Mouse (Mus musculus): ENCODE measurements around the gene Slc16a7. TPM values are rescaled to one million over a fixed set of nuclear protein-coding genes. Genes with fewer than 3 reads are reported as not detected.

The Slc16a7 gene
- polyA plus RNA-seq, 1 experiment from 2014 or later, result 27.8 TPM

DNA sequence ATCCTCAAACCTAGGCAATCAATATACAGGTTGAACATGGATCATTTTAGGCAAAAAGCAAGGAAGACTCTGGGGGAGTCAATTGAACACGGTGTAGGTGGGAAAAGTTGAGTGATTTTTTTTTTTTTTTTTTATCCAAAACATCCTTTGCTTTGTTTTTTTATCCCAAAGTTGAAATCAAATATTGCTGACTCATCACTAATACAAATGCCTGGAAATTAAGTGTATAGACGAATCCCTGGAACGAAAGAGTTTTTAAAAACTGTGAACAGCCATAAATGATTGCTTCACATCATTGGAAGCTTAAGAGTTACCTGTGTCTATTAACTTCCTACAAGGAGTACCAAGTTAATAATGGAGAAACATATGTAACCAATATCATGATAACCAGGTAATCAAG lies 206.7 kb downstream of the Slc16a7 start:
- DNase-seq (ENCODE audit: low spot score) (no peak), ATAC-seq (replicated peaks; ENCODE audit: low FRiP score, low read depth) (no peak)
- no peaks in the 10 kb centered on the region for H3K4me1 ChIP-seq (replicated peaks; ENCODE audit: insufficient read depth, low read length)
- H3K9ac ChIP-seq (ENCODE audit: low read depth, low read length), result no peak overlapping the region
- WGBS, result 89% methylated on average over 3 of the region's 3 CpGs
- no peaks in the 10 kb centered on the region for H3K36me3 ChIP-seq (ENCODE audit: insufficient read depth, low read length)
- no peak overlapping the region for H3K27ac ChIP-seq
- no peaks in the 10 kb centered on the region for H3K27me3 ChIP-seq (ENCODE audit: insufficient read depth, low read length)
- no peaks in the 10 kb centered on the region for H3K9me3 ChIP-seq (replicated peaks; ENCODE audit: low read length)
- H3K4me2 ChIP-seq (ENCODE audit: low read length), result no peak overlapping the region
- no peak for TF ChIP-seq CTCF (IDR thresholded peaks at IDR 0.05; ENCODE audit: low read depth)
- H3K4me3 ChIP-seq (replicated peaks; ENCODE audit: low read depth, low read length), result no peak overlapping the region

DNA sequence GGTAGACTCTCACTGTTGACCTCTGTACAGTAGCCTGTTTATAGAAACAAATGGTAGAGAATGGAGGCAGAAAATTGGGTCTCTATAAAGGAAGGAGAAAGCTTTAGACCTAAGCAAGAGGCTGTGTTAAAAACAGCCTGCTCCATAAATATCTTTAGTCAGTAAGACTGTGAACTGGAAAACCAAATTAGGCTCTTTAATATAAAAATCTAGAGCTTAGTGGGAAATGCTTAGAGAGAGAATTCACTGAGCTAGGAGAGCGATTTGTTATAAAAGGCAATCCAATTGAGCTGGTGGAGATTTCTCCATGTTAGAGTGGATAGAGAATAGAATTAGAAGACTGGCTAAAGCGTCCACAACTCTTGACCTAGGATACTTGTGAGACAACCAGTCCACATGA lies 211.5 kb downstream of the Slc16a7 start:
- 88% methylated on average over 2 of the region's 2 CpGs for WGBS
- Histone ChIP-seq H3K4me2 (ENCODE audit: low read length) (no peak overlapping the region), H3K36me3 (ENCODE audit: insufficient read depth, low read length) (no peaks in the 10 kb centered on the region), H3K4me3 (replicated peaks; ENCODE audit: low read depth, low read length) (no peak overlapping the region), H3K9ac (ENCODE audit: low read depth, low read length) (no peak overlapping the region), H3K9me3 (replicated peaks; ENCODE audit: low read length) (no peaks in the 10 kb centered on the region), H3K27ac (no peak overlapping the region), H3K27me3 (ENCODE audit: insufficient read depth, low read length) (no peaks in the 10 kb centered on the region), H3K4me1 (replicated peaks; ENCODE audit: insufficient read depth, low read length) (no peaks in the 10 kb centered on the region)
- DNase-seq (ENCODE audit: low spot score), result no peak
- ATAC-seq (replicated peaks; ENCODE audit: low FRiP score, low read depth), result no peak
- no peak for TF ChIP-seq CTCF (IDR thresholded peaks at IDR 0.05; ENCODE audit: low read depth)

DNA sequence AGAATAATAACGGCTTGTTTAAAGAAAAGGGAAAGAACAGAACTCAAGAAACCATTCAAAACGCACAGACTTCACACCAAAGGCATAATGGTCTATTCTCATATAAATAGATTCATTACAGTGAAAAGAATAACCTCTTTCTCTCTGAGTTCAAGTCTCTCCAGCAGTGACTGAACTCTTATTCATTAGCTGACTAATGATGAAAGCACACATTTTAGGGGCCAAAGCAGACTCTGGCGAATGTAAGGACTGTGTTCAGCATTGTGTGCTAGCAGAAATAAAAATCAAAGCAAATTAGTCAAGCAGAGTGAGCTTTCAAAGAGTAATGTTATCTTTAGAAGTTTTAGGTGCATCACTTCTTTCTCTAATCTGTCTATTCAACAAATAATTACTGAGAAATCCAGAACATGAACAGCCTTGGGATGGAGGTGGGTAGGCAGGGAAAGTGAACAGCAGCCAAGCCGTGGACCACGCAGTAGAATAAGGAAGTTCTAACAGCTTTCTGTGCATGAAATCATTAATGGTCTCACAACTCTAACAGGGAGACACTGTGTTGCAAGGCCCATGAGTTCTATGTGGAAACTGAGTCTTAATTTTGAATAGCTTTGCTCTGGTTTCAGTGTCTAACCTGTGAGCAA lies 214.1 kb downstream of the Slc16a7 start:
- no peaks in the 10 kb centered on the region for H3K9me3 ChIP-seq (replicated peaks; ENCODE audit: low read length)
- WGBS, result 80% methylated on average over 5 of the region's 5 CpGs
- no peak overlapping the region for H3K4me3 ChIP-seq (replicated peaks; ENCODE audit: low read depth, low read length)
- DNase-seq (ENCODE audit: low spot score), result no peak
- H3K4me1 ChIP-seq (replicated peaks; ENCODE audit: insufficient read depth, low read length), result no peaks in the 10 kb centered on the region
- no peaks in the 10 kb centered on the region for H3K27me3 ChIP-seq (ENCODE audit: insufficient read depth, low read length)
- H3K27ac ChIP-seq, result no peak overlapping the region
- TF ChIP-seq CTCF (IDR thresholded peaks at IDR 0.05; ENCODE audit: low read depth), result no peak
- ATAC-seq (replicated peaks; ENCODE audit: low FRiP score, low read depth), result no peak
- no peaks in the 10 kb centered on the region for H3K36me3 ChIP-seq (ENCODE audit: insufficient read depth, low read length)
- H3K9ac ChIP-seq (ENCODE audit: low read depth, low read length), result no peak overlapping the region
- H3K4me2 ChIP-seq (ENCODE audit: low read length), result no peak overlapping the region

DNA sequence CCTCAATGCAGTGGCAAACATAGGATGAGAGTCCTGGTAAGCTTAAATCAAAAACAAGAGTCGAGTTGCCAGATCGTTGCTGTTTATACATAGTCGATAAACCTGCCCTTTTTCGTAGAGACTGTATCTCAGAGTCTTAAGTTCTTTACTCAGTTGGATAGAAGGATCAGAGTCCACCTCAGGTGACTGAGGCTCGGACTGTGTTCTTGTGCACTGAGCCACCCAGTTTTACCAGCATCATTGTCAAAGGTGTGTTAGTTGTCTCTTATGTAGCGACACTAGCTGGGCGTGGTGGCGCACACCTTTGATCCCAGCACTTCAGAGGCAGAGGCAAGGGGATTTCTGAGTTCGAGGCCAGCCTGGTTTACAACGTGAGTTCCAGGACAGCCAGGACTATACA lies 217.6 kb downstream of the Slc16a7 start:
- Histone ChIP-seq H3K4me1 (replicated peaks; ENCODE audit: insufficient read depth, low read length) (no peaks in the 10 kb centered on the region), H3K36me3 (ENCODE audit: insufficient read depth, low read length) (no peaks in the 10 kb centered on the region), H3K27ac (no peak overlapping the region), H3K4me2 (ENCODE audit: low read length) (no peak overlapping the region), H3K9me3 (replicated peaks; ENCODE audit: low read length) (no peaks in the 10 kb centered on the region), H3K27me3 (ENCODE audit: insufficient read depth, low read length) (no peaks in the 10 kb centered on the region), H3K4me3 (replicated peaks; ENCODE audit: low read depth, low read length) (no peak overlapping the region), H3K9ac (ENCODE audit: low read depth, low read length) (no peak overlapping the region)
- WGBS, result 89% methylated on average over 10 of the region's 10 CpGs
- no peak for TF ChIP-seq CTCF (IDR thresholded peaks at IDR 0.05; ENCODE audit: low read depth)
- ATAC-seq (replicated peaks; ENCODE audit: low FRiP score, low read depth) (no peak), DNase-seq (ENCODE audit: low spot score) (no peak)

DNA sequence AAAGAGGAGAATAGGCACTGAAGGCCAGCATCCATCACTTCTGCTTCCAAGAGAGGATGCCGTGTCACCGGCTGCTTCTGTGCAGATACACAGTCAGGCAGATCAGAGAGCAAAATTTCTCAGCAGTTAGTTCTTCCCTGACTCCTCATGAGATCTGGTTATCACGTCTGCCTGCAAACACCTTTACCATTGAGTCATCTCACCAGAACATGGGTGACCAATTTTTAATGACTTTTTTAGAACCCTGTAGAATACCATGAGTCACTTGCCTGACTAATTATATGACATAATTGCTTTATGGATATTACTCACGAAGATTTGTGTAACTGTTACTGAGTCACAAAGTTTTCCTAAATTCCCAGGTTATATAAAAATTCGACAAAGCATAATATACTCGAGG lies 218.1 kb downstream of the Slc16a7 start:
- no peaks in the 10 kb centered on the region for H3K9me3 ChIP-seq (replicated peaks; ENCODE audit: low read length)
- H3K36me3 ChIP-seq (ENCODE audit: insufficient read depth, low read length), result no peaks in the 10 kb centered on the region
- no peak for TF ChIP-seq CTCF (IDR thresholded peaks at IDR 0.05; ENCODE audit: low read depth)
- H3K4me1 ChIP-seq (replicated peaks; ENCODE audit: insufficient read depth, low read length), result no peaks in the 10 kb centered on the region
- H3K27ac ChIP-seq, result no peak overlapping the region
- ATAC-seq (replicated peaks; ENCODE audit: low FRiP score, low read depth) (no peak), DNase-seq (ENCODE audit: low spot score) (no peak)
- H3K4me3 ChIP-seq (replicated peaks; ENCODE audit: low read depth, low read length), result no peak overlapping the region
- no peaks in the 10 kb centered on the region for H3K27me3 ChIP-seq (ENCODE audit: insufficient read depth, low read length)
- H3K4me2 ChIP-seq (ENCODE audit: low read length), result no peak overlapping the region
- H3K9ac ChIP-seq (ENCODE audit: low read depth, low read length), result no peak overlapping the region
- WGBS, result 81% methylated on average over 6 of the region's 6 CpGs
